Mouse (Mus musculus): Measurements from ENCODE around the gene 4930404H24Rik.

Gene 4930404H24Rik

DNA sequence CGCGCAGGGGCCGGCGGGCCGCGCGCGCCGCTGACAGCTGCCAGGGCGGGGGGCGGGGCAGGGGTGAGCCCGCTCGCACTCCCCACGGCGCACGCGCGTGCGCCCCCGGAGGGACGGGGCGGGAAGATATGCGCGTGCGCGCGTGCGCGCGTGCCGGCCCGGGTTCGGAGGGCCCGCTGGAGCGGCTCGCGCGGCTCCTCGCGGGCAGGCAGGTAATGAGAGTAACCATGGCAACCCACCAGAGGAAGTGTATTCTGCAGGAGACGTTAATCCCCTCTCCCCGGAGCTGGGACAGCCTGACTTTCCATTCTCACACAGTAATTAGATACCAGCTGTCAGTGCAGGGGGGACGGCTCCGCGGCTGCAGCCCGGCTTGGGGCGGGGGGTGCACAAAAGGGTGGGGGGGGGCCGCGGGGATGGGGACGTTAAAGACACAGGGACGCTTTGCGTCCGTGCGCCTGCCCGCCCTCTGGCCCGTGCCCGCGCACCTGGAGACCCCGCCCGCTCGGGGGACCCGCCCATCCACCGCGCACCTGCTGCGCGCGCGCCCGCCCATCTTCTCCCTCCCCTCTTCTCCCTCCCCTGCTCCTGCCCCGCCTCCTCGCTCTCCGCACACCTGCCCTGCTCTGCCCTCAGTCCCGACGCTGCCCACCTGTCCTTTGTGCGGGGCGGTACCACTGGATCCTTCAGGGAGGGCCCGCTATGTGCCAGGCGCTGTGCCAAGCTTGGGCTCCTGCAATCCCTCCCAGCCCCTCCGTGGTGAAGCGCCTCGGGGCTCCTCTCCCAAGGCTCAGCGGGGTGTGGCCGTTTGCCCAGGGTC lies at the start of gene 4930404H24Rik:
TSS of gene 4930404H24Rik (plus strand) at position 218 of the 820 bp plus-strand sequence.
- DNase-seq: peak; percentile 80 to 87

DNA sequence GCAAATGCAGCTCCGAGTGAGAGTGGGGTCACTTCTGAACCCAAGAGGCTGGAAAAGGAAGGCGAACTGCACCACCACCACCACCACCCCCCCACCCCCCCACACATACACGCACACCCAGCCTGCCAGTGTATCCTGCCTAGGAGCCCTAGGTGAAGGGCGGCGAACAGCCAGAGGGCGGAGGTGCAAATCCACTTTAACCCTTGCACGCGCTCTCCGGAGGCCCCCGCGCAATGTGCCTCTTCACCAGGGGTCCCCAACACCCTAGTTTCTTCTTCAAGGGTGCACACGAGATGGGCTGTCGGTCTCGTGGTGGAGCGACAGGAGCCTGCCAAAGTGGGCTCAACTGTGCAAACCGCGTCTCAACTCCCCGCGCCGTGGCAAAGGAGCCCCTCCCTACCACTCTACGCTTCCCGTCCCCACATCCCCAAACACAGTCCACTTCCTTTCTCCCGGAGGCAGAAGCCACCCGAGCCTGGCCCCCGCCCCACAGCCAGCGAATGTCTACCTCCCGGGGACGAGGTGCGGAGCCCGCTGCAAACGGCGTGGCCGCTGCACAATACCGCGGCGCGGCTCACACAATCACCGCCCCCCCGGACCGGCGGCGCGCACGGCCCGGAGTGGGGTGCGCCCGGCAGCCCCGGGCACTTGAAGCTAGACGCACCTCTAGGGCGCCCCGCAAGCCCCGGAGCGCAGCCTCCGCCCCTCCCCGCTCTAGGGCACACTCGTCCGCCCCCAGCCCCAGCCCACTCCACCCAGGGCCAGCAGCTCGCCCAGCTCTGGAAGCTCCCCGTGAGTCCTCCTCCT lies 49.0 kb upstream of the 4930404H24Rik start:
- DNase-seq: peak; percentile 66 to 73

DNA sequence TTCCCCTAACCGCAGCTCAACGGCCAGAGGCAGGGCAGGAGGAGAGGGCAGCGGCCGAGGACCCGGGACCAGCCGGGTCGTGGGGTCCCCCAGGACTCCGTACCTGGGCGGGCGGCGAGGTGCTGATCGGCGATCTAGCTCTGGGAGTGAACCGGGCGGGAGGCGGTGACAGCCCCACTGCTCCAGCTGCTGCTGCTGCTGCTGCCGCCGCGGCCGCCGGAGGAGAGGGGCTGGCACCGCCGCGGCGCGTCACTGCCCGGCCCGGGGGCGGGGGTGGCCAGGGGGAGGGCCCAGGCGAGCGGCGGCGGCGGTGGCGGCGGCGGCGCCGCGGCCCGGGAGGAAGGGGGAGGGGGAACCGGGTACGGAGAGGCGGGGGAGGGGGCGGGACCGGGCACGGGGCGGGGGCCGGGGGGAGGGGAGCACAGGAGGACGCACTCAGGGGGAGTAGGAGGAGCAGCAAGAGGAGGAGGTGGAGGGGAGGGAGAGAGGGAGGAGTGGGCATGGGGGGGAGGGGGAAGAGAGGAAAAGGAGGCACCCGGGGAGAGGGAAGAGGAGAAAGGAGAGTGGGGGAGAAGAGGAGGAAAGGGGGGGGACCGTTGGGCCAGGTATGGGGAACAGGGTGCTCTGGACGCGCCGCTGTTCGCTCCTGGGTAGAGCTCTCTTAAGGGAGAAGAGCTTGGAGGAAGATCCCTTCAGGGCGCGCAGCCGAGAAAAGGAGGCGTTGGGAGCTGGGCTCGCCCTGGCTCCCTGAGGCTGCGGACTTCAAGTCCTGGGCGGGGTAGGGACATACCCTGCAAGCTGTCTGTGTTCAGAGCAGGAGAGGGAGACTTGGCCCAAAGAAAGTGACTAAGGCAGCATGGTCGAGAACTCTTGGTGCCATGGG lies 48.1 kb upstream of the 4930404H24Rik start:
- peak; percentile 80 to 87 for DNase-seq

DNA sequence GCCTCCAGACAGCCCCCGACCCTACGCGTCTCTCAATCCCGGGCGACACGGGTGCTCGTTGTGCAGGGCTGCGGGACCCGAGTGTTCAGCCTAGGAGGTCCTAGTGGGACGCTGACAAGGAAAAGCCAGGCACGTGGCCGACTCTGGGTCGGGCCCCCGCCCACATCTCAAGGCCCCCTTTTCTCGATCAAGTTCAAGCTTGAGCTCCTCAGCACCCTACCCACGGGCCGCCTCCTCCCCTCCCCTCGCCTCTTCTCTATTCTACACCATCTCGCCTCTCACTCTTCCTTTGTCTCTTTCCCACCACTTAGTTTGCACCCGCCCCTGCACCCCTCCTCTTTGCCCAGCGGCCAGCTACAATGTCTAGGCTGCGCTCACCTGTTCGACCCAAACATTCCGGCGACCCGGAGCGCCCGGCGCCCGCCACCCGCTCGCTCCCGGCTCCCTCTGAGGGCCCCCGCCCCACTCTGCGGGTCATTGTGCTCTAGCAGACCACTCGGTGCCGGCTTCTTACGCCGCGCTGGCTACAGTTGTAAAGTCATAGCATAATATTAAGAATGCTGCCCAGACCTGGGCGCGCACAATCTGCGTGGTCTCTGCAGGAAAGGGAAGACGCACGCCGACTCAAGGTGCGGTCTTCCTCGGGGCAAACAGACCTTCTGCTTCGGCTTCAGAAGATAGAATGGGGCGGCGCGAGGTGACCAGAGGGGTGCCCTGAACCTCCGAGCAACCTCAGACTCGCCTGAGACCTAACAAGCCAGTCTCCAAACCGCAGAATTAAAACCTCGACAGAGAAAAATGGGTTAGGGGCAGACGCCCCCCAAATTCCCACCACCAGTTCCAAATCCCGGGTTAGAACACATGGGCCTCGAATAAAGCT lies 47.2 kb upstream of the 4930404H24Rik start:
- DNase-seq: peak; percentile 63 to 70

DNA sequence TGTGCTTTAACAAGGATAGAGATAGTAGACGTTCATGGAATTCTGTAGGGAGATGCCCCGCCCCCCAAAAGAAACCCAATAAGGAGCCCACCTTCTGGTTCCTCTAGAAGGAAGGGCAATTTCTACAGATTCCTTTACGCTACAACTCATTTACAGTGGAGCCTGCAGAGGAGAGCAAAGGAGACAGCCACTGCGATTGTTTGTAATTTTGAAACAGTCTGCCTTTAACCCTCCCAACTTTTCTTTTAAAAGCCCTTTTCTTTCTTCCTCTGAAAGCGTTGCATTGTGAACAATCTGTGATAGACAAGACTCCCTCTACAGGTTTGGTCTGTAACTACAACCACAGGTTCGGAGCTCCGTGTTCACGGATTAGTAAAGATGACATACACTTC lies 46.6 kb upstream of the 4930404H24Rik start:
- peak in 1 of 2 experiments; percentile 68 for DNase-seq

DNA sequence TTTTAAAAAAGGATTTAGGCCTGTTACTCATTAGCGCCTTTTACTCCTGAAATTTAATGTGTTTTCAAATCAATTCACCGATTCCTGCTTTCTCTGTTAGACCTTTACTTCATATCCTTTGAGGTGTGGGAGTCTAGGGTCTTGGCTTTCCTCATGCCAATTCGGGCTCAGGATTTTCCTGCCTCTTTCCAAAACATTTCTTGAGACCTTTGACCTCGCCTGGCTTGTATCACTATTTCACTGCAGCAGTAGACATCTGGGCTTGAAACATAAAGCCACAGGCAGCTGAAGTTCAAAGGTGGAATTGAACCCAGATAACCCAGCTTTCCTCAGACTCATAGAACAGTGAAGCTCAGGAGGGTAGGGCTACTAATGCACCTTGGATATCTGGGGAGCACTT lies 46.1 kb upstream of the 4930404H24Rik start:
- no peak for DNase-seq

DNA sequence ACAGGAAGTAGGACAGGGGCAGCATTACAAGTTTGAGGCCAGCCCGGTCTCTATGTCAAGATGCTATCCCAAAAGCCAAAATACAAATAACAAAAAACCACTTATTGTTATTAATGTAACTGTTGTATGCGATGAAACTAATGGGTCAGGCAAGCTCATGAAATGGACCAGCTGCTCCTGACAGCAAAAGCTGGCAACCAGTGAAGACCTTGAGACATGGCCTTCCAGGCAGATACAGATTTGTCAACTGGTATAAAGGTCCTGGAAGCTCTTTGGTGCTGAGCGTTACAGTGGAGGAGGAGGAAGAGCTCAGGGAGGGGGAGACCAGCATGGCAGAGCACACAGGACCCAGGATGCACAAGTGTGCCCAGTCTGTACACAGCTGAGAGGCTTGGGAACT lies 44.9 kb upstream of the 4930404H24Rik start:
- DNase-seq: no peak

DNA sequence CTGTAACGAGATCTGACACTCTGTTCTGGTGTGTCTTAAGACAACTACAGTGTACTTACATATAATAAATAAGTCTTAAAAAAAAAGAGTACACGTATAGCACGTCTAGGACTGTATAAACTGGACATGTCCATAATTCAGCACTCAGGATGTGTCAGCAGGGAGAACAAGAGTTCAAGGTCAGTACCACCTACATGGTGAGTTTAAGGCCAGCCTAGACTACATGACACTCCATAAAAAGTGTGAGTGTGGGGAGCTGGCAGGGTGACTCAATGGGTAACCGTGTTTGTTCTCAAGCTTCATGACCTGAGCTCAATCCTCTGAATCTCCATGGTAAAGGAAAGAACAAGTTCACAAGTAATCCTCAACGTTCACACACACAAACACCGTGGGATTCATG lies 44.1 kb upstream of the 4930404H24Rik start:
- no peak for DNase-seq

DNA sequence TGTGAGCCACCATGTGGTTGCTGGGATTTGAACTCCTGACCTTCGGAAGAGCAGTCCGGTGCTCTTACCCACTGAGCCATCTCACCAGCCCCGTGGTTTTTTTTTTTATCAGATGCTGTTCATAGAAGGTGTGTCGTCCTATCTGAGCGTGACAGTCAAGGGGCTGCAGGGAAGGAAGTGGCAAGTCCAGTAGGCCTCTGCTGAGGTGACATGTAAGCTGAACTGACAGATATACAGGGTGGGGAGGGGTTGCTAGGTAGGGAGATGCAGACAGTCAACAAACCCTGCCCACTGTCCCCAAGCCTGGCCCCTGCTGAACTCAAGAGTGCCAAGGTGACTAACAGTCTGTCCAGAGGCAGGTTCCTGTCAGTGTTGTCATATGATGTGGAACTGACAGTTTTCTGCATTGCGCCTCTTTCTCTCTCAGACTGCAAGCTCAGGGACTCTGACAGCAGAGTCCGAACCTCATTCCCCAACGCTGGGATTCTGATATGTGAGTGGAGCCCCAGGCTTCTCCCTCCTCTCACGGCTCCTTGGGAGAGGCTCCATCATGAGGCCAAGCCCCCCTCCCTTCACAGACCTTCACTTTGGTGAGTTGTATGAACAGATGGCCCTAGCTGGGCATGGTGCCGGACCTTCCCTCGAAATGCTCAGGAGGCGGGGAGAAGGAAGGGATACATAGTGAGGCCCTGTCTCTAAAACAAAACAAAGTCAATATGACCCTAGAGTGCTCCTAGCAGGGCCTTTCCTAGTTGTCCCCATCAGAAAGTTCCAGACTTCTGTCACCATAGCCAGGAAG lies 38.4 kb upstream of the 4930404H24Rik start:
- no peak for DNase-seq

DNA sequence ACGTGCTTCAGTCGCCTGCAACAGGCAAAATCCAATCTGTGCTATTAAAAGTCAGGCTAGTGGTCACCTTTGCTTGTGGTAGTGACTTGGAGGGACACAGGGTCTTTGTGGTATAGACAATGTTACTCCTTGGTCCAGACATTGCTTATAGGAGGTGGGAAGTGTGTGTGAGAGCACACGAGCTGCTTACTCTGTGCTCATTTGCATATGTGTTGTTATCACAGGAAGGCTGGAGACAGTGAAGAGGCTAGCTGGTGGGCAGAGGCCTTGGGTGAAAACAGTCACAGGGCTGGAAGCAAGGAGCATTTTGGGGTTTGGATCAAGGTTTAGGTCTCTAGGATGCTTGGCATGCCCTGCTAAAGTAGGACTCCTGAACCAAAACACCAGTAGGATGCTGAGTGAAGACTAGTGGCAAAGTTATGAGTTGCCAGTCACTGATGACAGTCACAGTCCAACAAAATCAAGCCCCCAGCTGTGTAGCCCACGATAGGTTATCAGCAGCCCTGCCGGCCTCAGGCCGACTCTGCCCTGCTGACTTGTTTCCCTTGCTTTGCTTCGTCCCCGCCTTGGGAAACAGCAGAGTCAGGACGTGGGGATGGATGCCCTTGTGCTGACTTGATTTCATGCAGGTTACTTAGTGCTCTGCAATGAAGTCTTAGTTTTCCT lies 37.6 kb upstream of the 4930404H24Rik start:
- no peak for DNase-seq

DNA sequence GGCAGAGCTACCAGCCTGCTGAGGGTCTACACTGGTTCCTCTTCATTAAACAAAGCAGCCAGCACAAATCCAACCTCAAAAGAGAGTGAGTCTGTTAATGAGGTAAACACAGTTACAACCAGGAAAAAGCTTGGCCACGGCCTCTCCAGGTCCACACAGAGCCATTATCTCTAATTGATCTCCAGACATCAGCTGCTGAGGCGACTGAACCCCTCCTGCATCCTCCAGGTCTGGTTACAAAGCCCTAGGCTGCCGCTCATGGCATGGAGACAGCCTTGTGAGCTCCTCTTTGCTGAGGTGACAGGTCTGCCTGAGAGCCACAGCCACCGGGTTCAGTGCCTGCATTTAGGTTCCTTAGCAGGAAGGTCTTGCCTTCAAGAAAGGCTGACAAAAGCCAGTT lies 35.1 kb upstream of the 4930404H24Rik start:
- no peak for DNase-seq

DNA sequence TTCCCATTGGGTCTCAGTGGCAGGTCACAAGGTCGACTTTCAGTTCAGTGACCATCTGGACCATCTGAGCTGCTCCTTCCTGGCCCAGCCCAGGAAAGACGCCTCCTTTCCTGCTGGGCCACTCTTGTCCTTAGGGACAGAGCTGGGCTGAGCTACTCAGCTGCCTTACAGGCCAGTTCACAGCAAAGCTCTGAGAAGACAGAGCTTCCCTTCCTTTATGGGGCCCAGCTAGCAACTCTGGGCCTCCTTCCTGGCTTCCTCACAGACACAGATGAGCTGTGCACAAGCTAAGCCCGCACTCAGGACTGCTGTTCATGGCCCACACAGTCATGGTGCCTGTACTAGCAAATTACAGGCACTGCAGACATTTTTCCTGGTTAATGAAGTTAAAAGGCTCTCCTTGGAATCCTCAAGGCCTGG lies 34.6 kb upstream of the 4930404H24Rik start:
- peak in 1 of 2 experiments; percentile 52 for DNase-seq

DNA sequence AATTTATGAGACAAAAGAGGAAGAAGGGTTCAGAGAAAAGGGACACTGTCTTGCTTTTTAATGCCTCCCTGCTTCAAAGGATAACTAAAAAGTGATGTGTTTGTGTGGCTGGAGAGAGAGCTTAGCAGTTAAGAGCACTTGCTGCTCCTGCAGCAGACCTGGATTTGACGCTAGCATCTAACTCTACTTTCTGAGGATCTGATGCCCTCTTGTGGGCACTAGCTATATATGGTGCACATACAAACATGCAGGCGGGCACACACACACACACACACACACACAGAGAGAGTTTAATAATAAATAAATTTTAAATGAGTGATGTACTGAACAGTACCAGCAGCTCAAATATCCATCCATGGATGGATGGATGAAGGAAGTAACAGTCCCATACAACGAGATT lies 29.3 kb upstream of the 4930404H24Rik start:
- DNase-seq: no peak

DNA sequence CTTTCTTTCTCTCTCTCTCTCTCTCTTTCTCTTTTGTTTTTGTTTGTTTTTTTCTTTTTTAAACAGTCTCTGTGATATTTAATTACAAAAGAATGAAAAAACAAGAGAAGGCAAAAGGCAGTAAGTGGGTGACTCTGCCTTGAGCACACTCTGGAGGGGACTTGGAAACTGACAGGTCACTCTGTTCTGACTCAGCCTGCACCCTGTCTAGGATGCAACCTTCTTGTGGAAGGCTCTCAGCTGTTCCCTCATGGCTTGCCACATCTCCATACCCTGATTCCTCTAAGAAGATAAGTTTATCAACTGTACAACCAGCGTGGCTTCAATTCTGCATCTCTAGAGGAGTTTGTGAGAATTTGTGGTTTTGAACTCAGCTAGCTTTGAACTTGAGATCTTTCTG lies 25.2 kb upstream of the 4930404H24Rik start:
- no peak for DNase-seq

DNA sequence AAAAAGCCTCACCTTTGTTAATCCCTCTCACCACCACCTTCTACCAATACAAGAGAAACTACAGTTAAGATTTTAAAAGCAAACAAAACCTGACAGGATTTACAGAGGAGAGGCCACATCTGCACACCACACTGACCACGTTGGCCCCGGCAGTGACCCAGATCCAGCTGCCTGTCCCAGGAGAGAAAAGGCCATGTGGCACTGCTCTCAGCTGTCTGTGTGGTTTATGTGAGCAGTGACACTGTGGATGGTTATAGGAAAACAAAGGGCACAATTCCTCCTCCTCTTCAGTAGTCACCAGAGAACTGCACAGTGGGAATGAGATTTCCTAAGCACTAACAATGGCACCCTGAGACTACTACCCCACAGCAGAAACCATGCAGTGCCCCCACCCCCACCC lies 23.3 kb upstream of the 4930404H24Rik start:
- DNase-seq: peak in 1 of 2 experiments; percentile 44

DNA sequence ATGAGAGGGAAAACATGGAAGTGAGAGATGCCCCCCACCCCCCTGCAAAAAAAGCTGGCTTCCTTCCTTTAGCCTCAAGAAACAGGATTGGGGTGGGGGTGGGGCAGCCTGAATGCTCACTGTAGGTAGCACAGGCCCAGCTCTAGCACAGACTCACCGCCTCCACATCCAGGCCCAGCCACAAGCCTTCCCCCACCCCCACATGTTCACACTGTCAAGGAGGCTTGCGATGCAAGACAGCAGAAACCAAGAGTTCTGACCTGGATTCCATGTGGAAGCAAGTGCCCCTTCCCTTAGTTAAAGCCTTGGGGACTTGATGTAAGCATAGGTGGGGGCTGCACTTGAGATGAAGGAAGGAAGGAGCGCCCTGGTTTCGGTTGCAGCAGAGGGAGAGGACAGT lies 22.8 kb upstream of the 4930404H24Rik start:
- DNase-seq: peak; percentile 24 to 60

DNA sequence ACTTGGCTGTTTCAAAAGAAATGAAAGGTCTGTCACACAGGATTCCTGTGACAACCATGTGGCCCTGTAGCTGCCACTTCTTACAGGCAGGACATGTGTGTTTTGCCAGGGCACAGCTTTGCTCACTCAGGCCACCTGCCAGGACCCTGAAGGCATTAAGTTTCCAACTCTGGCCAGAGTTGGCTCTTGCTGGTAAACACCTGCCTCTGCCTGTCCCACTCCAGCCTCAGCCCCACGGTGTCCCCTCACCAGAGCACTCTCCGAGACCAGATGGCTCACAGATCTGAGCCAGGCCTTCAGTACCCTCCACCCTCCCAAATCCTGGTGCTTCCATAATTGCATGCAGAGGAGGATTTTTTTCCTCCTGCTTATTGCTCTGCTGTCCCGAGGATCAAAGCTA lies 21.6 kb upstream of the 4930404H24Rik start:
- DNase-seq: no peak

DNA sequence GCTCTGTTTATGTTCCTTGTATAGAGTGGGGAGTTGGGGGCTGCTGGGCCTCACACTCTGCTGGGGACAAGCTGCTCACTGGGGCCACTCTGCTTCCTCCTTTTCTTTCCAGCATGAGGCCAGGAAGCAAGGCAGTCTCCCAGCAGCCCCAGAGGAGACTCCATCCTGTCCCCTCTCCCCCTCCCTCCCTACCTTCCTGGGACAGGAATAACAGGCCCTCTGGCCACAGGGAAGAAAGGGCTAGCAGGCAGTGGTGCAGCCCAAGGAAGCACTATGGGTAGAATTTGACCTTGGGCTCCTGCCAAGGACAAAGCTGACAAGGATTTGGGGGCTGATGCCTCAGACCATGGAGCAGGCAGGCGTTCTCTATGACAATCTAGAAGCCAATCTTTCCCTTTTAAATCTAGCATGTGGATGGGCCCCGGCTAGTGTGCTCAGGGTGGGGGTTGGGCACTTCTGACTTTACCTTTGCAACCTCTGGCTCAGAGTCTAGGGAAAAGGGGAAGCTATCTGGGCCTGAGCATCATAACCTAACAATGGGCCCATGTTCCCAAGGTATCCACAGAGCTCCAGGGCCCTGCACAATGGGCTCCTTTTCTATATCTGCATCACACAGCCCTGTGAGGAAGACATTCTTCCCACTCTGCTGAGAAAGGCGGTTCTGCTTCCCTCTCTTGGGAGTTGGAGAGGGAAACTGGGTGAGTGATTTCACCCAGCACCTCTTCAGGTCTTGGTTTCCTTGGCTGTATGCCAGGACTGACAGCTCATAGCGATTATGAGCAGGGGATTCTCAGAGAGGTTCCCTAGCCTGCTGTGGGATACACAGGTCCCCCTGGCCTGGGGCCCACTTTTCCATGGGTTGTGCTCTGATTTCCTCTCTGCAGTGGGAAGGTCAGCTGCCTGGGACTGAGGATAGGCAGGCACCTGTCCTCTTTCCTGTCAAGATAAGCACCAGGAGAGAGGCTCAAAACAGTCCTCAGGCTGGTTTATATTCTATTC lies 17.2 kb upstream of the 4930404H24Rik start:
- peak; percentile 31 to 53 for DNase-seq

DNA sequence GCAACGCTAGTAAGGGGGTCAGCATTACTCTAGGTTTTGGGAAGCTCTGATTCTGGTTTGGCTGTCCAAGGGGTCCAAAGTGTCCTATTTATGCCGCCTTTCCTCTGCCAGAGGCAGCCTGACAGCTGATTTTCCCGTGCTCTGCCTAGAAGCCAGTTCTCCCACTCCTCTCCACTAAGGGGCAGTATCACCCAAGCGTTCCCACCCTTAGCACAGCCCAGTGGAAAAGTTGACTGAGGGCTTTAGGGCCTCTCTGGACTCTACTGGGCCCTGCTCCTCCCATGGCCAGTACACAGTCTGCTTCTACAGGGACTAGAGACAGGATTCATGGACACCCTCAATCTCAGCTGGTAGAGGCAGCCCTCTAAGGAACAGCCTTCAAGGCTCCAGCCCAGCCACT lies 14.0 kb upstream of the 4930404H24Rik start:
- peak; percentile 82 to 87 for DNase-seq

Measured in kidney, postnatal 4 days (tissue).